Mouse (Mus musculus): ENCODE measurements around the gene Gm20388. TPM values are rescaled to one million over a fixed set of nuclear protein-coding genes. Genes with fewer than 3 reads are reported as not detected.

The Gm20388 gene
- total and polyA plus RNA-seq, 3 experiments, result 0.02 to 0.05 TPM; not detected in 1

DNA sequence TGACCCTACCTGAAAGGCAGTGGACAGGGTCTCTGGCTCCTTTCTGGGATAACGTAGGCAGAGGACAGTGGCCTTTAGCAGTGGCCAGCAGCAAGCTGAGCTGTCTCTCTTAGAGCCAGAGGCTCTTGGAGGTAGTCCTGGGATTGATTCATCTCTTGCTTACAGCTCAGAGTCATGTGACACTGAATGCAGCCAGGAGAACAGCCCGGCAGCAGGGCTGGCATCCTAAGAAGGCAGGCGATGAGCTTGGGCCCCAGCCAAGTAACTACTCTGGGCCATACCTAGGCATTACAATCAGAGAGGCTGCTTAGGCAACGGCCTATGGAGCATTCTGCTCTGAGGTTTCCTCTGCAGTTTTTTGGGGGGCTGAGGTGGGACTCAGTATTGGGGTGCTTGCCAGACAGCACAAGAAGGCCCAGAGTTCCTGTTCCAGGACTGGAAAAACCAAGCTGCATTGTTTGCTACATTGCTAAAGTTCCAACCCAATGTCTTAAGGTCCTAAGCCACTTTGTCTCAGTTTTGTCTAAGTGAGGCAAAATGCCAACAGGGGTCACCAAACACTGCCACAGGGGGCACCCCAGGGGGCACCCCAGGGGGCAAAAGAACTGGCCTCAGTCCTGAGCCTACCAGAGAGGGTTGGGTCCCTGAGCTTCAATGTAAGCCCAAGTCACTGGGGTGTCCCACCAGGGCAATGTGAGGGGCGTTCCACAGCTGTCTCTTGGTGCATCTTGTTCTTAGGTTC is 2437.3 kb downstream of the Gm20388 start:
- no peaks in the 10 kb centered on the region for H3K36me3 ChIP-seq (replicated peaks)
- peaks cover 85% of the 10 kb centered on the region for H3K4me1 ChIP-seq (ENCODE audit: insufficient read depth, low read depth, low read length)
- H3K27me3 ChIP-seq (ENCODE audit: insufficient read depth, low read length), result peaks cover 24% of the 10 kb centered on the region
- TF ChIP-seq CTCF (IDR thresholded peaks at IDR 0.05; ENCODE audit: low read depth, low read length) (no peak), TAL1 (conservative IDR thresholded peaks at IDR 0.05; ENCODE audit: low read depth, low read length) (no peak), GATA2 (IDR thresholded peaks at IDR 0.05; ENCODE audit: borderline replicate concordance, low read depth, low read length) (no peak)
- H3K4me3 ChIP-seq (ENCODE audit: low read depth, low read length), result no peak overlapping the region
- no peak for ATAC-seq (ENCODE audit: extremely low read depth, insufficient number of reproducible peaks, low FRiP score, poor library complexity, severe bottlenecking)
- DNase-seq (ENCODE audit: low spot score), result no peak
- no peaks in the 10 kb centered on the region for H3K9me3 ChIP-seq (replicated peaks)

DNA sequence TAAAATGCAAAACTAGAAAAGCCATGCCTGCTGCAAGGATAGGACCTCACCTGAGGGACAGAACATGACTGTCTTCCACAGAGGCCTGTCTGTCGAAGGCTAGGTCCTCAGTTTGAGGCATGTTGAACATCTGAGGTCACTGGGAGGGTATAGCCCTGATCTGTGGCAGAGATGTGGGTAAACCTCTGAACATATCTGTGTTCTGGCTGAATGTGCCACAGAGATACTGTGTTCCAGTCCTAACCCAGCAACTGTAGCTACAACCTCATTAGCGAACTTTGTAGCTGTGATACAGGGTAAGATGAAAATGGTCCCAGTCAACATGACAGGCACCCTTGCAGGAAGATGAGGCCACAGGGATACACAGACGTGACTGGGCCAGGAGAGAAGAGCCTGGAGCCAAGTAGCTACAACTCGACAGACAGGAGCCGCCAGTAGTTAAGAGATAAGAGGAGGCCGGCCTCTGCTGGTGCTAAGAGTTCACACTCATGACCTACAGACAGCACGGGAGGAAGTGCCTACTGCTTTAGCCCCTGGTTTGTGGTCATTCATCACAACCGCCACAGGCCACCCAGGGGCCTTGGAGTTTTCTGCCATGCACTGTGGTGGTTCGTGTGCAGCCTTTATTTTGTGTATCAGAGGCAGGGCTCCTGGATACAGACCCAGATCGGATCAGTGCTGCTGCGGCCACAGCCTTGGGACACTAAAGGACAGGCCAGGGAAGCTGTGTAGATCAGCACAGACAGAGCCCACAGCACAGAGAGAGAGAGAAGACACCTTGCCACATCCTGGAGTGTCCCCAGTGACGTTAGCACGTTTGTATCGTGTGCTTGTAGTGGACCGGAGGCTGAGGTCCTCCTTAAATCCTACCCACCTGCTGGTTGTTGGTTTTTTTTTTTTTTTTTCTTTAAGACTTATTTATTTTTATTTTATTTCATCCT is 2439.0 kb downstream of the Gm20388 start:
- ATAC-seq (ENCODE audit: extremely low read depth, insufficient number of reproducible peaks, low FRiP score, poor library complexity, severe bottlenecking) (peak; percentile 77), DNase-seq (ENCODE audit: low spot score) (peak; percentile 69)
- H3K4me1 ChIP-seq (ENCODE audit: insufficient read depth, low read depth, low read length), result peaks cover 68% of the 10 kb centered on the region
- H3K9me3 ChIP-seq (replicated peaks), result no peaks in the 10 kb centered on the region
- no peaks in the 10 kb centered on the region for H3K36me3 ChIP-seq (replicated peaks)
- H3K27me3 ChIP-seq (ENCODE audit: insufficient read depth, low read length), result peaks cover 31% of the 10 kb centered on the region
- peak overlapping the region; percentile 57; the same call in 1 of the 2 replicates for H3K4me3 ChIP-seq (ENCODE audit: low read depth, low read length)
- TF ChIP-seq GATA1 (IDR thresholded peaks at IDR 0.05; ENCODE audit: borderline replicate concordance, low read length) (no peak), CTCF (IDR thresholded peaks at IDR 0.05; ENCODE audit: low read depth, low read length) (no peak), POLR2AphosphoS5 (IDR thresholded peaks at IDR 0.05; ENCODE audit: insufficient replicate concordance, low read depth, low read length) (no peak), GATA2 (IDR thresholded peaks at IDR 0.05; ENCODE audit: borderline replicate concordance, low read depth, low read length) (no peak), TAL1 (conservative IDR thresholded peaks at IDR 0.05; ENCODE audit: low read depth, low read length) (no peak)

DNA sequence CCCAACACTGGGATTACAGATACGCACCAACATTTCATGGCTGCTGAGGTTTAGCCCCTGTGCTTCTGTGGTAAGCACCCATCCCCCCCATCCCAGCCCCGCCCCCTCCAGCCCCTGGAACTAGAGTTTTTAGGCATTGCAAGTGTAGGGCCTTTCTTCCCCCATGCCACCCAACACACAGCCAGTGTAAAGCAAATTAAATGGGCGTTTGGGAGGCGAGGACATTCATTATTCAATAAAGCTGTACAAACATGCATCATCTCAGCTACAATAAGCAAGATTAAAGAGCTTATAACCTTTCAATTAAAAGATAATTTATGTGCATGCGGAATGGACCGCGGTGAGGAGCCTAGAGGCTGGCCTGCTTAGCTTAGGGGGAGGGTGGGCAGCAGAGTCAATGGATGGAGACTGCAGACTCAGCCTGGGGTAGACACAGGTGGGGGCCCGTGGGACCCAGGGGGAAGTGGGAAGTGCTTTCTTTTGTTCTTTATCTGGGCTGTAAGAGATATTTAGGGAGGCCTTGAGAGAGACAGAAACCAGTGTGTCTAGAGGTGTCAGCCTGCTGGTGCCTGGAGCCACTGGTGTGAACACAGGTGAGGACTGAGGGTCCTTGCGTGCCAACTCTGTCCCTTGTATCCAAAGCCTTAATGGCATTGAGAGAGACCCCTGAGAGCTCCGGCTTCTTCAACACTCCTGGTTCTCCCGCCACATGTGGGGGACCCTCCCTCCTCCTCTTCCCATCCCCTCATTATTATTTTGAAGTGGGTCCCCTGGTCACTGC is 2439.9 kb downstream of the Gm20388 start:
- Histone ChIP-seq H3K27me3 (ENCODE audit: insufficient read depth, low read length) (peaks cover 36% of the 10 kb centered on the region), H3K4me1 (ENCODE audit: insufficient read depth, low read depth, low read length) (peaks cover 65% of the 10 kb centered on the region), H3K4me3 (ENCODE audit: low read depth, low read length) (no peak overlapping the region; the same call in 1 of the 2 replicates), H3K36me3 (replicated peaks) (no peaks in the 10 kb centered on the region), H3K9me3 (replicated peaks) (no peaks in the 10 kb centered on the region)
- TF ChIP-seq POLR2AphosphoS5 (IDR thresholded peaks at IDR 0.05; ENCODE audit: insufficient replicate concordance, low read depth, low read length), result no peak
- no peak for TF ChIP-seq TAL1 (conservative IDR thresholded peaks at IDR 0.05; ENCODE audit: low read depth, low read length)
- no peak for TF ChIP-seq GATA1 (IDR thresholded peaks at IDR 0.05; ENCODE audit: borderline replicate concordance, low read length)
- TF ChIP-seq GATA2 (IDR thresholded peaks at IDR 0.05; ENCODE audit: borderline replicate concordance, low read depth, low read length), result no peak
- no peak for TF ChIP-seq CTCF (IDR thresholded peaks at IDR 0.05; ENCODE audit: low read depth, low read length)
- DNase-seq (ENCODE audit: low spot score) (no peak), ATAC-seq (ENCODE audit: extremely low read depth, insufficient number of reproducible peaks, low FRiP score, poor library complexity, severe bottlenecking) (no peak)

DNA sequence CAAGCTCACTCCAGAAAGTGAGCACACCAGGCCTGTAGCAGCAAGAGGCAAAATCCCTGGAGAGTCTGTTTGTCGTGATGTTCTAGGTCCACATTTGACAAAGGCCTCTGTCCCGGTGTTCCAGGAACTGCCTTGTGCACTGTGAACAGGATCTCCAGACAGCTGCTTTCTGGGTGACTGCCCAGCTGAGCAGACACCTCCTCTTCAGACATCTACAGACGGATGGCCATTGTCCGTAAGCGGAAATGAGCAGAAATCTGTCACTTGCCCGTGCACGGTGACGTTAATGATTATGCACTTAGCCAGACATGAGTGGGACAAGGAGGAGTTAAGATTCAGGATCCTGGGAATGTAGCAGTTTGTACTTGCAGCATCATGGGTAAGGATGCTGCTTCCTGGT is 2443.5 kb downstream of the Gm20388 start:
- peaks cover 73% of the 10 kb centered on the region for H3K27me3 ChIP-seq (ENCODE audit: insufficient read depth, low read length)
- no peak for DNase-seq (ENCODE audit: low spot score)
- no peak overlapping the region for H3K4me3 ChIP-seq (ENCODE audit: low read depth, low read length)
- H3K9me3 ChIP-seq (replicated peaks), result no peaks in the 10 kb centered on the region
- peaks cover 47% of the 10 kb centered on the region for H3K4me1 ChIP-seq (ENCODE audit: insufficient read depth, low read depth, low read length)
- TF ChIP-seq TAL1 (conservative IDR thresholded peaks at IDR 0.05; ENCODE audit: low read depth, low read length) (no peak), POLR2AphosphoS5 (IDR thresholded peaks at IDR 0.05; ENCODE audit: insufficient replicate concordance, low read depth, low read length) (no peak), GATA1 (IDR thresholded peaks at IDR 0.05; ENCODE audit: borderline replicate concordance, low read length) (no peak), GATA2 (IDR thresholded peaks at IDR 0.05; ENCODE audit: borderline replicate concordance, low read depth, low read length) (no peak), CTCF (IDR thresholded peaks at IDR 0.05; ENCODE audit: low read depth, low read length) (no peak)
- ATAC-seq (ENCODE audit: extremely low read depth, insufficient number of reproducible peaks, low FRiP score, poor library complexity, severe bottlenecking), result no peak
- H3K36me3 ChIP-seq (replicated peaks), result no peaks in the 10 kb centered on the region

DNA sequence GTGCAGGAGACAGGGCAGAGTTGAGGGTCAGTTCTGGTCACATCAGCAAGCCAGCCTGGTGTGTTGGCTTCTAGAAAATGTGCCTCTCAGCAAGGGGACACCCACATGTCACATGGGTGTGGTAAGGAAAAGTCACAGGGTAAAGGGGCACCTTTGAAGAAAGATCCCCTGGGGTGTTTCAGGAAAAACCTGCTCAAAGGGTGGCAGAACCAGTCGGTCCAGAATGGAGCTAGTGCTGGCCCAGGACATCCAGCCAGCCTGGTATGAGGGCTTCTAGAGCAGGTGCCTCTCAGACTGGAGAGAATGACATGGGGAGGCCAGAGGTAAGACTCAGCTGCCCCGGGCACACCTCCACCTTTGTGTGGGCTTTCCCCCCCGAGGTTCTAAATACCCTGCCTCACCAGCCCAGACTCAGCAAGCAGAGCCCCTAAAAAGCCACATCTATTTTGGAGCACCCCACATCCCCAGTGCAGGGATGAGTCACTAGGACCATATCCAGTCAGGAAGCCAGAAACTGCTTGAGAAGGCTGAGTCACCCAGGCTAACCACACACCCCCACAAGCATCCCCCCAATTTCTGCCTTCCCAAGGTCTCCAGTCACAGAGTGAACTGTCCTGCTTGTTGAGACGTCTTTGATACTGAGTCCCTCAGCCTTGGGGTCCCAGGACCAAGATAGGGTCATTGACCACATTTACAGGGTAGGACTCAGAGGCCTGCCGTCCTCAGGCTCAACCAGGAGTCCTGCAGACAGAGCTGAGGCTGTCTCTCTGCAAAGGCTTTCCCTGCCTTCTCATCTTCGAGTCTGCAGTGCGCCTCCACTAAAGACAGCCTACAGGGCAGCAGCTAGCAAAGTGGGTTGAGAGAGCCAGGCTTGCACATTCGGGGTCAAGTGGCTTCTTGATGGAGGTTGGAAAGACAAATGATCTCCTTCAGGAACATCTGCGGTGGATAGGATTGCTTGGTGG is 2445.3 kb downstream of the Gm20388 start:
- Histone ChIP-seq H3K4me1 (ENCODE audit: insufficient read depth, low read depth, low read length) (peaks cover 29% of the 10 kb centered on the region), H3K27me3 (ENCODE audit: insufficient read depth, low read length) (peaks cover 89% of the 10 kb centered on the region), H3K4me3 (ENCODE audit: low read depth, low read length) (no peak overlapping the region), H3K9me3 (replicated peaks) (no peaks in the 10 kb centered on the region), H3K36me3 (replicated peaks) (no peaks in the 10 kb centered on the region)
- no peak for TF ChIP-seq POLR2AphosphoS5 (IDR thresholded peaks at IDR 0.05; ENCODE audit: insufficient replicate concordance, low read depth, low read length)
- TF ChIP-seq GATA2 (IDR thresholded peaks at IDR 0.05; ENCODE audit: borderline replicate concordance, low read depth, low read length), result no peak
- no peak for TF ChIP-seq TAL1 (conservative IDR thresholded peaks at IDR 0.05; ENCODE audit: low read depth, low read length)
- no peak for TF ChIP-seq CTCF (IDR thresholded peaks at IDR 0.05; ENCODE audit: low read depth, low read length)
- TF ChIP-seq GATA1 (IDR thresholded peaks at IDR 0.05; ENCODE audit: borderline replicate concordance, low read length), result no peak
- ATAC-seq (ENCODE audit: extremely low read depth, insufficient number of reproducible peaks, low FRiP score, poor library complexity, severe bottlenecking), result no peak
- no peak for DNase-seq (ENCODE audit: low spot score)

Measured in G1E (cell line).